Mouse (Mus musculus) kidney, adult 2 months (tissue): Measurements from ENCODE around the gene Nhsl2. TPM values are rescaled to one million over a fixed set of nuclear protein-coding genes. Genes with fewer than 3 reads are reported as not detected.

Source experiments
- DNase-seq: peaks from one replicate; pipeline ENCODE4 v3.0.0; 2021
- H3K27ac ChIP-seq: fragments of 200-500 bp; 2 replicates; pipeline ENCODE4 v1.5.1; 2012; ENCODE audit warnings: low read depth, low read length, control low read depth, inconsistent platforms; ENCODE audit not compliant: insufficient read depth
- H3K27me3 ChIP-seq: fragments of 200-500 bp; replicated peaks from 2 replicates; pipeline ENCODE4 v1.6.1; 2012; ENCODE audit warnings: mild to moderate bottlenecking, moderate library complexity, low read length, inconsistent platforms; ENCODE audit not compliant: control insufficient read depth, insufficient read depth
- H3K36me3 ChIP-seq: fragments of 200-500 bp; 2 replicates; pipeline ENCODE4 v1.6.1; 2012; ENCODE audit warnings: mild to moderate bottlenecking, moderate library complexity, low read length, inconsistent platforms; ENCODE audit not compliant: control insufficient read depth, insufficient read depth
- H3K4me1 ChIP-seq: fragments of 200-500 bp; 2 replicates; pipeline ENCODE4 v1.6.1; 2011; ENCODE audit warnings: low read length; ENCODE audit not compliant: control insufficient read depth, insufficient read depth
- H3K4me3 ChIP-seq: fragments of 200-500 bp; 2 replicates; pipeline ENCODE4 v1.5.1; 2011; ENCODE audit warnings: mild to moderate bottlenecking, low read depth, low read length, control low read depth; ENCODE audit not compliant: insufficient read depth
- CTCF ChIP-seq: fragments of 200-500 bp; conservative IDR thresholded peaks from 2 replicates; pipeline ENCODE4 v1.5.1; 2011; ENCODE audit warnings: low read depth, mild to moderate bottlenecking, control low read depth, low read length, moderate library complexity, mixed read lengths; ENCODE audit not compliant: insufficient read depth, insufficient read length
- POLR2A ChIP-seq: fragments of 200-500 bp; IDR thresholded peaks from one replicate; pipeline ENCODE4 v1.6.1; 2011; ENCODE audit warnings: low read depth, low read length, control low read depth
- WGBS: fragments of 180-500 bp; shearing (Covaris S2); methylation state at CpG from one replicate; pipeline ENCODE4 v1.1.7; 2018; 5-methylcytosine and 5-hydroxymethylcytosine counted together
- polyA plus RNA-seq: library from polyadenylated mRNA; depleted of rRNA; stranded (reverse); fragments of >200 nt; gene quantifications from 2 replicates; pipeline ENCODE4 v1.2.3, GENCODE M21; 2012

Nhsl2 gene
- polyA plus RNA-seq, 1 experiment, result 4.0 TPM

DNA sequence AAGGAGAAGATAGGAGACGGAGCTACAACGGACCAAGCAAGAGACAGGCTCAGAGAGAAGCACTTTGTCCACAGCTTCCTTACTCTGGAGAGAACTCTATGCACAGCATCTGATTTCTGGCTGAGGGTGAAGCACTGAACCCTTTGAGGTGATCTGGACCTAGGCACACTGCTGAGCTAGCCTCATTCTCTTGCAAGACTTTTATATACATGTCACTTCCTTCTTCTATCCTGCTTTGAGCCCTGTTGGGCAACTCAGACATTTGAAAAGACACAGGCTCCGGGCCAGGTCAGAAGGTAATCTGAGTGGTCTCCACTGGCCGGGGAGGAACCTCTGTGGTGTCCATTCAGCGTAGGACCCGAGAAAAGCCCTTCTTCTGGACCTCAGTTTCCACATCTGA lies 201.4 kb downstream of the Nhsl2 start:
- TF ChIP-seq CTCF, result no peak
- no peak for TF ChIP-seq POLR2A
- H3K36me3 ChIP-seq, result no peaks in the 10 kb centered on the region
- DNase-seq, result no peak

GRCm38 (mm10) chrX:102051225-102051624 lies 202.0 kb downstream of the Nhsl2 start:
- Histone ChIP-seq H3K36me3 (no peaks in the 10 kb centered on the region), H3K27ac (no peak overlapping the region), H3K27me3 (no peaks in the 10 kb centered on the region), H3K4me3 (no peak overlapping the region), H3K4me1 (no peaks in the 10 kb centered on the region)
- WGBS, result 73% methylated on average over 4 of the region's 4 CpGs
- no peak for DNase-seq
- TF ChIP-seq POLR2A (no peak), CTCF (no peak)

More for the DNA sequence above, 201.4 kb downstream of the Nhsl2 start:
- WGBS, result 71% methylated on average over 6 of the region's 6 CpGs
- H3K4me1 ChIP-seq, result no peaks in the 10 kb centered on the region
- H3K27ac ChIP-seq, result no peak overlapping the region
- H3K27me3 ChIP-seq, result no peaks in the 10 kb centered on the region
- no peak overlapping the region for H3K4me3 ChIP-seq

- H3K4me3 ChIP-seq, result no peak overlapping the region
- no peak overlapping the region for H3K27ac ChIP-seq
- TF ChIP-seq POLR2A (no peak), CTCF (no peak)
- H3K4me1 ChIP-seq, result no peaks in the 10 kb centered on the region
- H3K36me3 ChIP-seq, result no peaks in the 10 kb centered on the region
- no peaks in the 10 kb centered on the region for H3K27me3 ChIP-seq
- no peak for DNase-seq
- 94% methylated on average over 2 of the region's 2 CpGs for WGBS
Measured at GRCm38 (mm10) chrX:102053371-102053770, 204.2 kb downstream of the Nhsl2 start.

DNA sequence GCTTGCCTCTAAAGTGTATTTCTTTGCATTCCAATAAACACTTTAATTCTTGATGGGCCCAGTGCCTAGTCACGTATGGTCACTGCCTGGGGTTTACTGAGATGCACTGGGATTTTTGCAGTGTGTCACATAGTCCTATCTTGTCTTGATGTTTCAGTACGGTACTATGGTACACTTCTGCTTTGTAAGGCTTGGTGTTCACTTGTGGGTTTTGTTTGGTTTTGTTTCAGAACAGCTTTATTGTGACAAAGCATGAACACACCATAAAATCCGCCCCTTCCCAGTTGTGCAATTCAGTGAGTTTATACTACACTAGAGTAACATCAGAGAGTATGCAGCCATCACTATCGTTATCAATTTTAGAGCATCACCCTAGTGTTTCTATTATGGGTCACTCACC lies 204.8 kb downstream of the Nhsl2 start:
- Histone ChIP-seq H3K4me3 (no peak overlapping the region), H3K27me3 (no peaks in the 10 kb centered on the region), H3K4me1 (no peaks in the 10 kb centered on the region), H3K27ac (no peak overlapping the region), H3K36me3 (no peaks in the 10 kb centered on the region)
- 95% methylated on average over 4 of the region's 4 CpGs for WGBS
- no peak for DNase-seq
- TF ChIP-seq CTCF (no peak), POLR2A (no peak)

GRCm38 (mm10) chrX:102059437-102059836 lies 210.3 kb downstream of the Nhsl2 start:
- H3K4me3 ChIP-seq, result no peak overlapping the region
- TF ChIP-seq CTCF (peak; percentile 45), POLR2A (no peak)

GRCm38 (mm10) chrX:102060243-102060642 lies 211.1 kb downstream of the Nhsl2 start:
- H3K4me1 ChIP-seq, result no peaks in the 10 kb centered on the region; the same call in 1 of the 2 replicates
- no peak overlapping the region for H3K27ac ChIP-seq
- WGBS, result 43% methylated on average over 5 of the region's 5 CpGs
- no peak overlapping the region for H3K4me3 ChIP-seq
- TF ChIP-seq POLR2A (no peak), CTCF (no peak)
- no peaks in the 10 kb centered on the region for H3K27me3 ChIP-seq
- H3K36me3 ChIP-seq, result no peaks in the 10 kb centered on the region
- DNase-seq, result peak; percentile 40

More at GRCm38 (mm10) chrX:102059437-102059836, 210.3 kb downstream of the Nhsl2 start:
- Histone ChIP-seq H3K4me1 (no peaks in the 10 kb centered on the region; the same call in 1 of the 2 replicates), H3K27me3 (no peaks in the 10 kb centered on the region), H3K27ac (no peak overlapping the region), H3K36me3 (no peaks in the 10 kb centered on the region)
- peak; percentile 43 for DNase-seq
- 58% methylated on average over 9 of the region's 9 CpGs for WGBS

DNA sequence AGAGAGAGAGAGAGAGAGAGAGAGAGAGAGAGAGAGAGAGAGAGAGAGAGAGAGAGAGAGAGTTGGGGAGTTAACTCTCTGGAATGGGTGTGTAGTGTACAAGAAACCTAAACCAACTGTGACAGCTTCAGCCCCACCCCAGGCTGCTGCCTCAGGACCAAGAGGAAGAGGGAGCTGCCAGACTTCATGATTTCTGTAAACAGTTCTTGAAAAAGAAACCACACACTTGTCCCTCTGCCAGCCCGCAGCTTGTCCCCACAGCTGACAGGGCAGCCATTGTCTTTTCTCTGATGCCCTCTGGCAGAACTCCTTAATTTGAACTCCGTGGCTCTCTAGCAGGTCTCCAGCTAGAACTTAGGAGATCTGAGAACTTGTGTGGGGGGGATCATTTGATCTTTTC lies 211.7 kb downstream of the Nhsl2 start:
- Histone ChIP-seq H3K4me3 (no peak overlapping the region), H3K27me3 (no peaks in the 10 kb centered on the region), H3K36me3 (no peaks in the 10 kb centered on the region), H3K27ac (no peak overlapping the region), H3K4me1 (no peaks in the 10 kb centered on the region; the same call in 1 of the 2 replicates)
- WGBS, result 31% methylated on average over 2 of the region's 2 CpGs
- DNase-seq, result peak; percentile 76
- no peak for TF ChIP-seq POLR2A
- TF ChIP-seq CTCF, result no peak

DNA sequence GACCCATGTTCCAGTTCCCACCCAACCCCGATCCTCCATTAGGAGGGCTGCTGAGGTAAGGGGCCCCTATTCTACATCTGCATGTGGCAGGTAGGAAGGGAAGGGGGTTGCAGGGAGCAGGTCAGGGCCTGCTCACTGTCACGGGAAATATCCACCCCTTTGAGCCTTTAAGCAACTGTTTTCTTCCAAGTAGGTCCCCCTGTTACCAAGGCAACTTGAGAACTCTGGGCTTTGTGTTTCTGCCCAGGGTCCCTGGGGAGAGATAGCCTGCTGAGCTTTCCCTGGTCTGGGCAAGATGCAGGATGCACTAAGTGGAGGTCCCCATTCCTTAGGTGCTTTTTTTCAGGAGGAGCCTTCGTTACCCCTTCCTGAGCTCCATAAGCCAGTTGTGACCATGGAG lies 214.9 kb downstream of the Nhsl2 start:
- Histone ChIP-seq H3K36me3 (no peaks in the 10 kb centered on the region), H3K27ac (no peak overlapping the region), H3K27me3 (no peaks in the 10 kb centered on the region), H3K4me1 (no peaks in the 10 kb centered on the region; the same call in 1 of the 2 replicates), H3K4me3 (no peak overlapping the region)
- TF ChIP-seq POLR2A (no peak), CTCF (no peak)
- WGBS, result 75% methylated on average over 3 of the region's 3 CpGs
- no peak for DNase-seq
